Mouse (Mus musculus): ENCODE data around the gene 1500009C09Rik.

- TF ChIP-seq POLR2A (IDR thresholded peaks at IDR 0.05; ENCODE audit: low read depth, low read length) = no peak
- TF ChIP-seq CTCF (IDR thresholded peaks at IDR 0.05; ENCODE audit: extremely low read depth, insufficient read length, insufficient replicate concordance, low read depth, low read length) = no peak
These were observed 30.9 kb upstream of the 1500009C09Rik start for GRCm38 (mm10) chr15:82221104-82221860.
